Mouse (Mus musculus) E14TG2a.4 (cell line): ENCODE measurements around the gene Homer3.

Experiments
- CTCF ChIP-seq: conservative IDR thresholded peaks from 2 replicates; pipeline ENCODE4 v1.5.1; 2014; ENCODE audit warnings: low read length
- POU5F1 ChIP-seq: IDR thresholded peaks from 2 replicates; pipeline ENCODE4 v1.6.1; 2014; ENCODE audit warnings: low read length, borderline replicate concordance

- TF ChIP-seq CTCF (no peak), POU5F1 (no peak)
Observed at GRCm38 (mm10) chr8:70315624-70316510, 33.2 kb downstream of the Homer3 start, which contains the start of gene Cers1.
